In the genomic region with DNA sequence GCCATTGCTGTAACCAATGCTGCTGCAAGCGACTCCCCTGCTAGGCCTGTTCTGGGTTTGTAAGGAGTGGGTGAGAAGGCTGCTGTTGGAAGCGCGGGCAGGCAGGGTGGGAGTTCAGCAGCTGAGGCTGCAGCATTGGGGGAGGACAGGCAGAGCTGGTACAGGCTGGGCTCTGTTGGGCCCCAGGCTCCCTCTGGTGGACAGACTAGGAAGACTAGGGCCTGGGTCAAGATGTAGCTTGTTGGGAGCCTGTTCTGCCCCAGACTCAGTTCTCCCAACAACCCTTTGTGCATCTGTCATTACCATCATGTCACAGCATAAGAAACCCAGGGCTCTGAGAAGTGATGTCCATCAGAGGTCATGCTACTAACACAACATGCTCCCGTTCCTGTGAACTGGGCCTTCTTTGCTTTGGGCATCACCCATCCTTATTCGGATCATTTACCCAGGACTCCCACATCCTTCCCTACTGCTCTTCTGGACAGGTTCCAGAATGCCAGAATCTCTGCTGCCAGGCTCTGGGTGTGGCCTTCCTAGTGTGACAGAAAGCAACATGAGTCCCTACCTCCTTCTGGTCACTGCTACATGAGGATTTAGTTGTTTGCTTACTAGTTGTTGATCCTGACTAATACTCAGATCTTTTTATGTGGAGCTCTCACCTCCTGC, we compare ENCODE assay signal across 8 mouse cellular contexts. TPM values are rescaled to one million over a fixed set of nuclear protein-coding genes. Genes with fewer than 3 reads are reported as not detected.
DNase-seq lines count a peak whose midpoint lies in the region; ATAC-seq lines count a peak whose summit lies in the region.

No protein-coding gene starts in this region.

- 28% methylated on average over 5 of the region's 5 CpGs for WGBS in embryonic facial prominence, embryonic 14.5 days
- WGBS in heart, embryonic 12.5 days, result 32% methylated on average over 5 of the region's 5 CpGs
- WGBS in kidney, embryonic 16.5 days, result 42% methylated on average over 5 of the region's 5 CpGs
- WGBS in liver, embryonic 11.5 days, result 36% methylated on average over 5 of the region's 5 CpGs

- peaks cover 48% of the 10 kb centered on the region for H3K27me3 ChIP-seq in embryonic facial prominence, embryonic 14.5 days (replicated peaks; ENCODE audit: control insufficient read depth, insufficient read depth, low read length)
- peaks cover 63% of the 10 kb centered on the region for H3K27me3 ChIP-seq in heart, embryonic 12.5 days (replicated peaks)
- peaks cover 56% of the 10 kb centered on the region for H3K27me3 ChIP-seq in kidney, embryonic 16.5 days (ENCODE audit: insufficient read depth, low read length)
- H3K27me3 ChIP-seq in liver, embryonic 11.5 days (replicated peaks; ENCODE audit: control insufficient read depth, insufficient read depth, low read length), result peaks cover 58% of the 10 kb centered on the region

- H3K36me3 ChIP-seq in embryonic facial prominence, embryonic 14.5 days (ENCODE audit: control insufficient read depth, insufficient read depth, low read length), result no peaks in the 10 kb centered on the region
- no peaks in the 10 kb centered on the region for H3K36me3 ChIP-seq in heart, embryonic 12.5 days
- no peaks in the 10 kb centered on the region for H3K36me3 ChIP-seq in kidney, embryonic 16.5 days (ENCODE audit: insufficient read depth, low read length)
- H3K36me3 ChIP-seq in liver, embryonic 11.5 days (ENCODE audit: control insufficient read depth, insufficient read depth, low read length), result no peaks in the 10 kb centered on the region

- H3K4me1 ChIP-seq in embryonic facial prominence, embryonic 14.5 days (ENCODE audit: control insufficient read depth, insufficient read depth, low read length), result no peaks in the 10 kb centered on the region
- H3K4me1 ChIP-seq in heart, embryonic 12.5 days (replicated peaks), result peaks cover 19% of the 10 kb centered on the region; the same call in 1 of the 2 replicates
- H3K4me1 ChIP-seq in kidney, embryonic 16.5 days (ENCODE audit: insufficient read depth, low read length), result peaks cover 5% of the 10 kb centered on the region; the same call in 1 of the 2 replicates
- no peaks in the 10 kb centered on the region for H3K4me1 ChIP-seq in liver, embryonic 11.5 days (replicated peaks; ENCODE audit: control insufficient read depth, insufficient read depth, low read length)

- no peak overlapping the region for H3K4me2 ChIP-seq in embryonic facial prominence, embryonic 14.5 days (ENCODE audit: low read depth, low read length)
- H3K4me2 ChIP-seq in heart, embryonic 12.5 days, result no peak overlapping the region
- H3K4me2 ChIP-seq in kidney, embryonic 16.5 days (replicated peaks; ENCODE audit: low read depth, low read length), result 0 out of 2 replicates have a peak overlapping the region, but pooled peaks have one; percentile 12
- no peak overlapping the region for H3K4me2 ChIP-seq in liver, embryonic 11.5 days

- no peak overlapping the region for H3K27ac ChIP-seq in embryonic facial prominence, embryonic 14.5 days (replicated peaks; ENCODE audit: low read depth, low read length)
- no peak overlapping the region for H3K27ac ChIP-seq in heart, embryonic 12.5 days (ENCODE audit: poor library complexity, severe bottlenecking)
- H3K27ac ChIP-seq in kidney, embryonic 16.5 days (ENCODE audit: low read length), result no peak overlapping the region
- no peak overlapping the region for H3K27ac ChIP-seq in liver, embryonic 11.5 days (ENCODE audit: low read depth, low read length)

- no peaks in the 10 kb centered on the region for H3K9me3 ChIP-seq in embryonic facial prominence, embryonic 14.5 days (ENCODE audit: control insufficient read depth, low read length)
- no peaks in the 10 kb centered on the region for H3K9me3 ChIP-seq in heart, embryonic 12.5 days (replicated peaks)
- H3K9me3 ChIP-seq in kidney, embryonic 16.5 days (ENCODE audit: low read length), result no peaks in the 10 kb centered on the region
- no peaks in the 10 kb centered on the region for H3K9me3 ChIP-seq in liver, embryonic 11.5 days (ENCODE audit: control insufficient read depth, low read length)

- no peak overlapping the region for H3K9ac ChIP-seq in embryonic facial prominence, embryonic 14.5 days (ENCODE audit: low read depth, low read length)
- no peak overlapping the region for H3K9ac ChIP-seq in heart, embryonic 12.5 days
- no peak overlapping the region for H3K9ac ChIP-seq in kidney, embryonic 16.5 days (replicated peaks; ENCODE audit: low read length)
- no peak overlapping the region for H3K9ac ChIP-seq in liver, embryonic 11.5 days (ENCODE audit: low read depth, low read length)

- peak; percentile 58 for DNase-seq in A20 (ENCODE audit: low read depth, low spot score)
- DNase-seq in adrenal gland, postnatal 25 days, result peak; percentile 55
- peak; percentile 68 for DNase-seq in embryonic facial prominence, embryonic 14.5 days (ENCODE audit: low spot score)
- peak; percentile 41 for DNase-seq in liver, embryonic 11.5 days (ENCODE audit: low spot score)
- DNase-seq in natural killer cell, adult 2 months (ENCODE audit: low spot score in 2 of 2), result peak; percentile 8 to 33
- peak; percentile 63 for DNase-seq in telencephalon, adult 2 months (ENCODE audit: low read depth, low spot score)

- ATAC-seq in embryonic facial prominence, embryonic 14.5 days (ENCODE audit: low read depth), result peak; percentile 87
- 0 out of 2 replicates have a peak, but pooled peaks have one; percentile 57 for ATAC-seq in heart, embryonic 12.5 days (ENCODE audit: insufficient number of reproducible peaks, low FRiP score)
- ATAC-seq in kidney, embryonic 16.5 days (ENCODE audit: low FRiP score, low TSS enrichment), result peak; percentile 86
- 0 out of 2 replicates have a peak, but pooled peaks have one; percentile 56 for ATAC-seq in liver, embryonic 11.5 days (replicated peaks; ENCODE audit: low FRiP score)

- no peak overlapping the region for H3K4me3 ChIP-seq in embryonic facial prominence, embryonic 14.5 days (ENCODE audit: low read depth, low read length)
- H3K4me3 ChIP-seq in heart, embryonic 12.5 days, result no peak overlapping the region
- H3K4me3 ChIP-seq in kidney, embryonic 16.5 days (ENCODE audit: low read length), result no peak overlapping the region
- no peak overlapping the region for H3K4me3 ChIP-seq in liver, embryonic 11.5 days (ENCODE audit: low read depth, low read length)

RNA-seq across cellular contexts. Expression of gene Iqsec2, which starts 3.5 kb away (rescaled TPM):
- total RNA-seq in adrenal gland, postnatal 25 days (2021), result 27.6 and 32.0 TPM in 2 replicates
- 4.6 and 5.6 TPM in 2 replicates for polyA plus RNA-seq in embryonic facial prominence, embryonic 14.5 days (2014; fragmentation: Nextera tagmentation; extraction: Ambion mirVana)
- polyA plus RNA-seq in heart, embryonic 12.5 days (2016; fragmentation: Nextera tagmentation; extraction: Ambion mirVana), result 22.1 and 25.0 TPM in 2 replicates
- polyA plus RNA-seq in kidney, embryonic 16.5 days (2015; fragmentation: Nextera tagmentation; extraction: Ambion mirVana), result 5.3 and 6.7 TPM in 2 replicates
- 0.86 and 1.8 TPM in 2 replicates for polyA plus RNA-seq in liver, embryonic 11.5 days (2014; fragmentation: Nextera tagmentation; extraction: Ambion mirVana)
